Mouse (Mus musculus): ENCODE measurements around the gene Prss45.

DNA sequence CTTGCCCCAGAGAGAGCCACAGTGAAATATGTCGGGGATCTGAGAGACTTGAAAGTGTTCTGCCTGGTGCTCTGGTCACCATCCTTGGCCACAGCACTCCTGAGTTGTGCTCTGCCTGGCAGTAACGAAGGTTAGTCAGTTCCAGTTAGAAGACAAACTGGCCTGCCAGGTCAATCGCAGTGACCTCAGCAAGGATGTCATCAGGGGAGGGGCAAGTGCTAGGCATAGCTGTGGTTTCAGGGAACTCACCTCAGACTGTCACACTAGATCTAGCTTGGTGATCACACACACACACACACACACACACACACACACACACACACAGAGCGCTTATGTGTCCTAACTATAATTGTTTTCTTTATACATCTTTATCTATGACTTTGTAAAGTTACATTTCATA is 31.1 kb upstream of the Prss45 start:
- TF ChIP-seq CTCF (IDR thresholded peaks at IDR 0.05; ENCODE audit: control insufficient read depth, insufficient read depth, insufficient read length) = no peak
- no peak for TF ChIP-seq MYOD1 (IDR thresholded peaks at IDR 0.05; ENCODE audit: control insufficient read depth, insufficient read length, low read depth)

Data from C2C12 (cell line).